Mouse (Mus musculus): ENCODE data around the gene Armc12. TPM values are rescaled to one million over a fixed set of nuclear protein-coding genes. Genes with fewer than 3 reads are reported as not detected.
"Not testable (repeated sequence)": the region's sequence is repeated elsewhere in the genome, so short reads cannot be mapped to it uniquely, and the experiment has no call there.

Gene Armc12
- polyA plus RNA-seq, 1 experiment = not detected

DNA sequence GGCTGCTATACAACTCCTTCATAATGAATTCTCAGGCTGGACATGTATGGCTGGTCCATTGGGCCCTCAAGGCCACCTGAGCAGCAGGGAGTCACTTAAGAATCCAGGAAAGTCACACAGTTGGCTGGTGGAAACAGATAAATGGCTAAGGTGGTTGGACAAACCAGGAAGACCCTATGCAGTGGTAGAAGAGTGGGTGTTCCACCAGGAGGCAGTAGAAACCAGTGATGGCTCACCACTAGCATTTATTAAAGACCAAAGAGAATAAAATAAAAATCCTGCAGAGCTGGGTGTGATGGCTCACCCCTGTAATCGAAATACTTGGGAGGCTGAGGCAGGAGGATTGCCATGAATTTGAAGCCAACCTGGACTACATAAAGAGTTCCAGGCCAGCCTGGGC is 16.3 kb downstream of the Armc12 start:
- Histone ChIP-seq H3K79me2 (ENCODE audit: control insufficient read depth, insufficient read depth) (no peaks in the 10 kb centered on the region), H3K36me3 (ENCODE audit: control insufficient read depth, insufficient read depth) (no peaks in the 10 kb centered on the region), H3K4me3 (ENCODE audit: insufficient read depth, poor library complexity, severe bottlenecking) (no peak overlapping the region), H3K27me3 (ENCODE audit: control insufficient read depth, insufficient read depth, insufficient read length) (peaks cover 15% of the 10 kb centered on the region), H3K79me3 (ENCODE audit: low read depth) (no peaks in the 10 kb centered on the region), H3ac (ENCODE audit: control insufficient read depth, insufficient read length, low read depth) (no peak overlapping the region)
- TF ChIP-seq USF1 (IDR thresholded peaks at IDR 0.05; ENCODE audit: low read depth) (no peak), MYOG (IDR thresholded peaks at IDR 0.05; ENCODE audit: control insufficient read depth, extremely low read depth, insufficient read length) (no peak), FOSL1 (IDR thresholded peaks at IDR 0.05; ENCODE audit: insufficient read depth, low read length, poor library complexity, severe bottlenecking) (no peak), MAX (IDR thresholded peaks at IDR 0.05) (no peak), CTCF (IDR thresholded peaks at IDR 0.05; ENCODE audit: control insufficient read depth, insufficient read depth, insufficient read length) (no peak), CEBPB (IDR thresholded peaks at IDR 0.05; ENCODE audit: low read depth) (no peak), MYOD1 (IDR thresholded peaks at IDR 0.05; ENCODE audit: control insufficient read depth, insufficient read length, low read depth) (no peak)

DNA sequence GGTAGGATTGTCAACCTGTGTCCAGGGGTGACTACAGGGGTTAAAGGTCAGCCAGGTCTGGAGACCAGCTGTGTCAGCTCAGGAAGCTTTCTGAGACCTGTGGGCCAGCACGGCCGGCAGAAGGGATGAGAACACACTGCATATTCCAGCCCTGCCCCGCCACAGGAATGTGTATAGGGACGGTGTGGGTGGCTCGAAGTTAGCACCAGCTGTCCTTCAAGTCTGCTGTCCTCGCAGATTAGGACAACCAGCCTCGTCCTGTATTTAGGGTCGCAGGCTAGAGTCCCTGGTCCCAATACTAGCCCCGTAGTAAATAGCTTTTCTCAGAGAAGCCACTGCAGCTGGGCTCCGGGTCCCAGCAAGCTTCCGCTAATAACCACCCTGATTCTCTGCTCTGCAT is 17.9 kb downstream of the Armc12 start:
- Histone ChIP-seq H3K36me3 (ENCODE audit: control insufficient read depth, insufficient read depth) (no peaks in the 10 kb centered on the region), H3K27me3 (ENCODE audit: control insufficient read depth, insufficient read depth, insufficient read length) (peaks cover 15% of the 10 kb centered on the region), H3K79me3 (ENCODE audit: low read depth) (no peaks in the 10 kb centered on the region), H3K79me2 (ENCODE audit: control insufficient read depth, insufficient read depth) (no peaks in the 10 kb centered on the region), H3K4me3 (ENCODE audit: insufficient read depth, poor library complexity, severe bottlenecking) (no peak overlapping the region), H3ac (ENCODE audit: control insufficient read depth, insufficient read length, low read depth) (no peak overlapping the region)
- no peak for TF ChIP-seq CEBPB (IDR thresholded peaks at IDR 0.05; ENCODE audit: low read depth)
- no peak for TF ChIP-seq CTCF (IDR thresholded peaks at IDR 0.05; ENCODE audit: control insufficient read depth, insufficient read depth, insufficient read length)
- TF ChIP-seq FOSL1 (IDR thresholded peaks at IDR 0.05; ENCODE audit: insufficient read depth, low read length, poor library complexity, severe bottlenecking) = no peak
- TF ChIP-seq MAX (IDR thresholded peaks at IDR 0.05) = no peak
- no peak for TF ChIP-seq MYOD1 (IDR thresholded peaks at IDR 0.05; ENCODE audit: control insufficient read depth, insufficient read length, low read depth)
- no peak for TF ChIP-seq MYOG (IDR thresholded peaks at IDR 0.05; ENCODE audit: control insufficient read depth, extremely low read depth, insufficient read length)
- TF ChIP-seq USF1 (IDR thresholded peaks at IDR 0.05; ENCODE audit: low read depth) = no peak

DNA sequence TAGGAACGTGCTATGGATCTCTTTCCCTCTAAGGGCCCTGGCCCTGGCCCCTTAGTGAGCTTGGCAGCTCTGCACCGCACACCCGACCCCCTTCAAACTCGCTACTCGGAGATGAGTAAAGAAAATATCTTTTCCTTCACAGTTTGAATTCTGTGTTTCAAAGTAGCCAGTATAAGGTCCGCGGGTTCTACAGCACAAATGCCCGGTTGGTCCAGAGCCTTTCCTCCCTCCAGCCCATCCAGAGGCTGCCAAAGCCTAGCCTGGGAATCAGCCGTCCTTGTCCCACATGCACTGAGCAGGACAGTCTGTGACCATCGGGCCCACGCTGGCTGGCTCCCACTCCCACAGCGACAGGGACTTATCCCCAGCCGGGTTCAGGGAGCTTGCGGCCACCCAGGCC is 18.5 kb downstream of the Armc12 start, which contains the start of gene Clpsl2:
Clpsl2 (plus strand) TSS at position 301 of the 400 bp plus-strand sequence.
- Histone ChIP-seq H3K4me3 (ENCODE audit: insufficient read depth, poor library complexity, severe bottlenecking) (no peak within 1 kb of the TSS), H3K79me2 (ENCODE audit: control insufficient read depth, insufficient read depth) (no peaks in the 10 kb centered on the region), H3ac (ENCODE audit: control insufficient read depth, insufficient read length, low read depth) (no peak within 1 kb of the TSS), H3K79me3 (ENCODE audit: low read depth) (no peaks in the 10 kb centered on the region), H3K36me3 (ENCODE audit: control insufficient read depth, insufficient read depth) (no peaks in the 10 kb centered on the region), H3K27me3 (ENCODE audit: control insufficient read depth, insufficient read depth, insufficient read length) (peaks cover 15% of the 10 kb centered on the region)
- TF ChIP-seq CEBPB (IDR thresholded peaks at IDR 0.05; ENCODE audit: low read depth) (no peak), MYOD1 (IDR thresholded peaks at IDR 0.05; ENCODE audit: control insufficient read depth, insufficient read length, low read depth) (no peak), FOSL1 (IDR thresholded peaks at IDR 0.05; ENCODE audit: insufficient read depth, low read length, poor library complexity, severe bottlenecking) (no peak), MAX (IDR thresholded peaks at IDR 0.05) (no peak), USF1 (IDR thresholded peaks at IDR 0.05; ENCODE audit: low read depth) (no peak), MYOG (IDR thresholded peaks at IDR 0.05; ENCODE audit: control insufficient read depth, extremely low read depth, insufficient read length) (no peak), CTCF (IDR thresholded peaks at IDR 0.05; ENCODE audit: control insufficient read depth, insufficient read depth, insufficient read length) (no peak)

DNA sequence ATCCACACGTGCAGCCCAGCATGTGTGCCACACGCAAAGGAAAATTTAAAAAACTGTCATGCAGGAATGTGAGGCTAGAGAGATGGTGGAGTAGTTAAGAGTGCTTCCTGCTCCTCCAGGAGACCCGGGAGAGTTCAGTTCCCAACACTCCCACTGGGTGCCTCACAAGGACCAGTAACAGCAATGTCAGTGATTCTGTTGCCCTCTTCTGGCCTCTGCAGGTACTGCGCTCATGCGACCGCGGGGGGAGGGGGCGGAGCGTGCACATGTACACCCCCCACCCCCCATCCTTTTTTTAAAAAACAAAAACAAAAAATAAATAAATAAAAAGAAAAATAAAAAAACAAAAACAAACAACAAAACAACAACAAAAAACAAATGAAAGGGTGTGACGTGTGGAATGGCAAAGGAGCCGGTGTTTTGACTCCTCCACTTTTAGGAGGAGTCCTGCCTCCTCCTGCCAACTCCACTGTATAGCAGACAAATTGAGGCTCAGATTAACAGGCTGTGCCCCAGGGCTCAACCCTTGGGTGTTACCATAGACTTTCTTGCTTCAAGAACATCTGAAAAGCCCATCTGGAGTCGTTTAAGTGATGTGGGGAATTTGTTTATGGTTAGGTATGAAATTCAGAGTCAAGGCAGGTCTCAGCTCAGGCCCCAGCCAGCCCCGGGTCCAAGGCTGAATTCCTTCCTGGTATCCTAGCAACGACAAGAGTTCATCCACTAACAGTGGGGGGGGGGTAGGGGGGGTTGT is 22.6 kb downstream of the Armc12 start:
- H3K27me3 ChIP-seq (ENCODE audit: control insufficient read depth, insufficient read depth, insufficient read length) = peaks cover 12% of the 10 kb centered on the region
- TF ChIP-seq FOSL1 (IDR thresholded peaks at IDR 0.05; ENCODE audit: insufficient read depth, low read length, poor library complexity, severe bottlenecking) (no peak), MYOD1 (IDR thresholded peaks at IDR 0.05; ENCODE audit: control insufficient read depth, insufficient read length, low read depth) (no peak), CTCF (IDR thresholded peaks at IDR 0.05; ENCODE audit: control insufficient read depth, insufficient read depth, insufficient read length) (peak; percentile 85)
- no peak overlapping the region for H3ac ChIP-seq (ENCODE audit: control insufficient read depth, insufficient read length, low read depth)
- no peaks in the 10 kb centered on the region for H3K79me3 ChIP-seq (ENCODE audit: low read depth)
- no peak overlapping the region for H3K4me3 ChIP-seq (ENCODE audit: insufficient read depth, poor library complexity, severe bottlenecking)
- H3K79me2 ChIP-seq (ENCODE audit: control insufficient read depth, insufficient read depth) = no peaks in the 10 kb centered on the region
- no peaks in the 10 kb centered on the region for H3K36me3 ChIP-seq (ENCODE audit: control insufficient read depth, insufficient read depth)

DNA sequence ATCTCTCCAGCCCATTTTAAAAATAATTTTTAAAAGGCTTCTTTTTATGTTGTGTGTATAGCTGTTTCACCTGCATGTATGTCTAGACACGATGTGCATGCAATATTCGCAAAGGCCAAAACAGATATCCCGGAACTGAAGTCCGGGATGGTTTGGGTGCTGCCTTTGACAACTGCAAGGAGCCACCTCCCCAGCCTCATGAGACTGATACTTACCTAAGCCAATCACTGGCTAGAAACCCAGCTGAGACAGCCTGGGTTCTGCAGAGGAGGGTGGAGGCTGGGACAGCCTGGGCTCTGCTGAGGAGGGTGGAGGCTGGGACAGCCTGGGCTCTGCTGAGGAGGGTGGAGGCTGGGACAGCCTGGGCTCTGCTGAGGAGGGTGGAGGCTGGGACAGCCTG is 23.4 kb downstream of the Armc12 start:
- not testable (repeated sequence) for H3K4me3 ChIP-seq (ENCODE audit: insufficient read depth, poor library complexity, severe bottlenecking); H3K79me3 ChIP-seq (ENCODE audit: low read depth)

More for the DNA sequence above, 23.4 kb downstream of the Armc12 start:
- H3K79me2 ChIP-seq (ENCODE audit: control insufficient read depth, insufficient read depth); H3ac ChIP-seq (ENCODE audit: control insufficient read depth, insufficient read length, low read depth); H3K36me3 ChIP-seq (ENCODE audit: control insufficient read depth, insufficient read depth); H3K27me3 ChIP-seq (ENCODE audit: control insufficient read depth, insufficient read depth, insufficient read length): not testable (repeated sequence)

All from C2C12 (cell line).